Mouse (Mus musculus): ENCODE results near the gene Gm21992. TPM values are rescaled to one million over a fixed set of nuclear protein-coding genes. Genes with fewer than 3 reads are reported as not detected.
A peak's percentile ranks its signal among the peaks of the same experiment; 100 is the strongest.

The Gm21992 gene
- total and polyA plus RNA-seq, 3 experiments = 8.0 to 16.9 (median 9.3) TPM

DNA sequence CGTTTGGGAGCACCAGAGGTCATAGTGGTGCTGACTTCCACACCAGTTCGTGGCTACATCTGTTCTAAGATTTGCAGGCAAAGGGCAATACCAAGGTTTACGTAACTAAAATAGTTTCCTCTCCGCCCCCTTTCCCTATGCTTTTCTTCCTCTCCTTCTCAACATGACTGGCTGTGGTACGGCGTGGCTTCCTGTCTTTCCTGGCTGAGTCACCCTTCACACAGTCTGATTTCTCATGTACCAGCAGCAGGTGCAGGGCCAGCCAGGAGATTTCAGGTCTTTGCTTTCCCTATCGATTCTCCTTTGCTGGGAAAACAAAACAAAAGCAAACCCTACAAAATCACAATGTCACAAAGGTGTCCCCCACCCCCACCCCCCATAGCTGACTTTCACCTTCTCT is 110.2 kb downstream of the Gm21992 start:
- H3K4me1 ChIP-seq (ENCODE audit: control insufficient read depth, insufficient read depth, low read length) = peaks cover 2% of the 10 kb centered on the region; the same call in 1 of the 2 replicates
- H3K4me3 ChIP-seq = no peak overlapping the region
- H3K36me3 ChIP-seq (ENCODE audit: control insufficient read depth, insufficient read depth, low read length) = no peaks in the 10 kb centered on the region
- TF ChIP-seq EP300 (IDR thresholded peaks at IDR 0.05; ENCODE audit: insufficient read depth, low read depth, low read length) (no peak), CTCF (IDR thresholded peaks at IDR 0.05) (no peak), POLR2A (IDR thresholded peaks at IDR 0.05; ENCODE audit: insufficient read depth, low read depth, low read length) (no peak)
- no peaks in the 10 kb centered on the region for H3K79me2 ChIP-seq (replicated peaks; ENCODE audit: control insufficient read depth, insufficient read depth, low read length)
- WGBS = 41% methylated on average over 7 of the region's 7 CpGs
- intact Hi-C loops (cut with DNase I) = no loop called here
- H3K27ac ChIP-seq = no peak overlapping the region
- no peaks in the 10 kb centered on the region for H3K27me3 ChIP-seq (ENCODE audit: control insufficient read depth, insufficient read depth, low read length)
- H3K9ac ChIP-seq (ENCODE audit: low read depth, low read length) = no peak overlapping the region
- DNase-seq = no peak

DNA sequence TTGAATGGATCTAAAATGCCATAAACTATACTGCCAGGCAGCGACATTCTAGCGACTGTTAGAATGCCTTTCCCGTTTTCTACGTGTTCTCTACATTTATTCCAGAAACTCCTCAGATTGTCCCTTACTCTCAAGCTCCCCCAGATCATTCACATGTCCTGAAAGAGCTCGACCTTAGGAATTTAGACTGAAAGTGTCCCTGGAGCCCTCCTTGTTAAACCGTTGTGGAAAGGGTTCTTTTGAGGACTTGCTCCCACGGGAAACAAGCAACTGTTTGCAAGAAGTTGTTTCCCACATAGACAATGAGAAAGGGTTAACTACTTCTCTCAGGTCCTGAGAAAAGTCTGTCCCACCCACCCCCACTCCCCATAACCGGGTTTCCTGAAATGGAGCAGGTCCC is 110.8 kb downstream of the Gm21992 start:
- no peak overlapping the region for H3K9ac ChIP-seq (ENCODE audit: low read depth, low read length)
- no peak overlapping the region for H3K27ac ChIP-seq
- no peak overlapping the region for H3K4me3 ChIP-seq
- no peak for TF ChIP-seq POLR2A (IDR thresholded peaks at IDR 0.05; ENCODE audit: insufficient read depth, low read depth, low read length)
- TF ChIP-seq CTCF (IDR thresholded peaks at IDR 0.05) = no peak
- no peak for TF ChIP-seq EP300 (IDR thresholded peaks at IDR 0.05; ENCODE audit: insufficient read depth, low read depth, low read length)
- peaks cover 2% of the 10 kb centered on the region; the same call in 1 of the 2 replicates for H3K4me1 ChIP-seq (ENCODE audit: control insufficient read depth, insufficient read depth, low read length)
- intact Hi-C loops (cut with DNase I) = no loop called here
- 70% methylated on average over 8 of the region's 8 CpGs for WGBS
- DNase-seq = no peak
- no peaks in the 10 kb centered on the region for H3K79me2 ChIP-seq (replicated peaks; ENCODE audit: control insufficient read depth, insufficient read depth, low read length)
- H3K27me3 ChIP-seq (ENCODE audit: control insufficient read depth, insufficient read depth, low read length) = no peaks in the 10 kb centered on the region
- no peaks in the 10 kb centered on the region for H3K36me3 ChIP-seq (ENCODE audit: control insufficient read depth, insufficient read depth, low read length)

GRCm38 (mm10) chr19:4699821-4700220 is 111.6 kb downstream of the Gm21992 start:
- DNase-seq = no peak
- Histone ChIP-seq H3K27me3 (ENCODE audit: control insufficient read depth, insufficient read depth, low read length) (no peaks in the 10 kb centered on the region), H3K36me3 (ENCODE audit: control insufficient read depth, insufficient read depth, low read length) (no peaks in the 10 kb centered on the region), H3K9ac (ENCODE audit: low read depth, low read length) (no peak overlapping the region), H3K27ac (no peak overlapping the region), H3K4me3 (no peak overlapping the region), H3K4me1 (ENCODE audit: control insufficient read depth, insufficient read depth, low read length) (peaks cover 2% of the 10 kb centered on the region; the same call in 1 of the 2 replicates), H3K79me2 (replicated peaks; ENCODE audit: control insufficient read depth, insufficient read depth, low read length) (no peaks in the 10 kb centered on the region)
- TF ChIP-seq POLR2A (IDR thresholded peaks at IDR 0.05; ENCODE audit: insufficient read depth, low read depth, low read length) (no peak), CTCF (IDR thresholded peaks at IDR 0.05) (no peak), EP300 (IDR thresholded peaks at IDR 0.05; ENCODE audit: insufficient read depth, low read depth, low read length) (no peak)
- 82% methylated on average over 5 of the region's 5 CpGs for WGBS
- intact Hi-C loops (cut with DNase I) = no loop called here

DNA sequence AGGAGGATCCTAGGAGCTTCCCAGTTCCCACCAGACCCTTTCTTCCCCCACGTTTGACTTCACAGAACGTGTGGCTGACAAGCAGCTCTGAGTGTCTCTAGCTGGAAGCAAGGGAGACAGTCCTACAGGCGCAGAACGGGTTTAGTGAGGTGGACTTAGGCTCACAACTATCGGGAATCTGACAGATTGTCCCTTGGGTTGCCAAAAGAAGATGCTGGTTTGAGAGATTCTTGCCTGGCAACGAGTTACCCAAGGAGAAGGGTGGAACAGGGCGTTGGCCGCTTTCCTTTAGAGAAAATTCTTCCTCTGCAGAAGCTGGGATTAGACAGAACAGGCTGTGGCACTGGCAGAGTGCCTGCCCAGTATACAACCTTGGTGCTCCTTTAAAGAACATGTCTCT is 112.6 kb downstream of the Gm21992 start:
- H3K27me3 ChIP-seq (ENCODE audit: control insufficient read depth, insufficient read depth, low read length) = no peaks in the 10 kb centered on the region
- no peak for TF ChIP-seq POLR2A (IDR thresholded peaks at IDR 0.05; ENCODE audit: insufficient read depth, low read depth, low read length)
- no peak for TF ChIP-seq CTCF (IDR thresholded peaks at IDR 0.05)
- no peak for TF ChIP-seq EP300 (IDR thresholded peaks at IDR 0.05; ENCODE audit: insufficient read depth, low read depth, low read length)
- intact Hi-C loops (cut with DNase I) = no loop called here
- no peaks in the 10 kb centered on the region for H3K36me3 ChIP-seq (ENCODE audit: control insufficient read depth, insufficient read depth, low read length)
- H3K9ac ChIP-seq (ENCODE audit: low read depth, low read length) = no peak overlapping the region
- no peak overlapping the region; the same call in 1 of the 2 replicates for H3K4me3 ChIP-seq
- WGBS = 36% methylated on average over 8 of the region's 8 CpGs
- H3K4me1 ChIP-seq (ENCODE audit: control insufficient read depth, insufficient read depth, low read length) = peaks cover 2% of the 10 kb centered on the region; the same call in 1 of the 2 replicates
- H3K79me2 ChIP-seq (replicated peaks; ENCODE audit: control insufficient read depth, insufficient read depth, low read length) = no peaks in the 10 kb centered on the region
- H3K27ac ChIP-seq = no peak overlapping the region
- DNase-seq = no peak

DNA sequence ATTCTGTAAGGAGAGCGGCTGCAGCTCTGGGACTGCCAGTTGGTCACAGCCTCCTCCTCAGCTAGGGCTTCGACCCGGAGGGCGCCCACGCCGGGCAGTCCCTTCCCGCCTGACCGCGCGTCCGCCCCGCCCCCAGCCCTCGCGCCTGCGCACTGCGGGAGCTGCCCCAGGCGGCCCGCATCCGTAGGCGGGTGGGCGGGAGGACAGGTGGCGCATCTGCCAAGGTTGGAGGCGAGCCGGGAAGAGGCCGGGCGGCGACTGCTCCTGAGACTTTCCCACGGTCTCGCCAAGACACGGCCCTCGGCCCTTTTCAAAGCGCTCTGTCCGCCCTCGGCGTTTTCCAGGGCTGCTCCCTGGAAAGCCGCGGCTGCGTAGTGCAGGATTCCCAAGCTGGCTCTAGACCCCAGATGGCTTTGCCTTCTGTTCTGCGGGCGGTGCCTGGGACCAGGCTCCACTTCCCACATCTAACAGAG is 113.2 kb downstream of the Gm21992 start, which contains the start of gene Gm960:
Gene Gm960, minus strand, starts transcription at position 464 of the 473 bp plus-strand sequence.
- Histone ChIP-seq H3K79me2 (replicated peaks; ENCODE audit: control insufficient read depth, insufficient read depth, low read length) (no peaks in the 10 kb centered on the region), H3K36me3 (ENCODE audit: control insufficient read depth, insufficient read depth, low read length) (no peaks in the 10 kb centered on the region), H3K27me3 (ENCODE audit: control insufficient read depth, insufficient read depth, low read length) (peaks cover under 1% of the 10 kb centered on the region; the same call in 1 of the 2 replicates), H3K4me1 (ENCODE audit: control insufficient read depth, insufficient read depth, low read length) (peaks cover 2% of the 10 kb centered on the region; the same call in 1 of the 2 replicates), H3K4me3 (peak within 1 kb of the TSS; percentile 48), H3K9ac (ENCODE audit: low read depth, low read length) (peak within 1 kb of the TSS; percentile 38; the same call in 1 of the 2 replicates), H3K27ac (no peak within 1 kb of the TSS; the same call in 1 of the 2 replicates)
- intact Hi-C loops (cut with DNase I) = no loop called here
- TF ChIP-seq CTCF (IDR thresholded peaks at IDR 0.05) (no peak), POLR2A (IDR thresholded peaks at IDR 0.05; ENCODE audit: insufficient read depth, low read depth, low read length) (no peak), EP300 (IDR thresholded peaks at IDR 0.05; ENCODE audit: insufficient read depth, low read depth, low read length) (no peak)
- DNase-seq = peak; percentile 72 to 80
- 1% methylated on average over 40 of the region's 40 CpGs for WGBS

GRCm38 (mm10) chr19:4697721-4698120 is 113.7 kb downstream of the Gm21992 start:
- Histone ChIP-seq H3K36me3 (ENCODE audit: control insufficient read depth, insufficient read depth, low read length) (no peaks in the 10 kb centered on the region), H3K27ac (no peak overlapping the region), H3K79me2 (replicated peaks; ENCODE audit: control insufficient read depth, insufficient read depth, low read length) (no peaks in the 10 kb centered on the region), H3K4me1 (ENCODE audit: control insufficient read depth, insufficient read depth, low read length) (peaks cover 2% of the 10 kb centered on the region; the same call in 1 of the 2 replicates), H3K9ac (ENCODE audit: low read depth, low read length) (no peak overlapping the region), H3K27me3 (ENCODE audit: control insufficient read depth, insufficient read depth, low read length) (peaks cover 2% of the 10 kb centered on the region; the same call in 1 of the 2 replicates), H3K4me3 (no peak overlapping the region; the same call in 1 of the 2 replicates)
- DNase-seq = no peak
- WGBS = 71% methylated on average over 9 of the region's 9 CpGs
- intact Hi-C loops (cut with DNase I) = no loop called here
- TF ChIP-seq CTCF (IDR thresholded peaks at IDR 0.05) = no peak
- no peak for TF ChIP-seq POLR2A (IDR thresholded peaks at IDR 0.05; ENCODE audit: insufficient read depth, low read depth, low read length)
- TF ChIP-seq EP300 (IDR thresholded peaks at IDR 0.05; ENCODE audit: insufficient read depth, low read depth, low read length) = no peak
